Mouse (Mus musculus) cortical plate, adult 2 months (tissue): ENCODE data around the gene Ppp1r26.

Source experiments
- CTCF ChIP-seq: fragments of 200-500 bp; IDR thresholded peaks from 2 replicates; pipeline ENCODE4 v1.5.1; 2011; ENCODE audit warnings: mild to moderate bottlenecking, control low read depth, low read length; ENCODE audit not compliant: insufficient read depth; ENCODE audit errors: extremely low read depth
- POLR2A ChIP-seq: fragments of 200-500 bp; IDR thresholded peaks from 2 replicates; pipeline ENCODE4 v1.6.1; 2011; ENCODE audit warnings: mild to moderate bottlenecking, low read length, control low read depth; ENCODE audit not compliant: insufficient read depth; ENCODE audit errors: extremely low read depth

- TF ChIP-seq CTCF (peak; percentile 87), POLR2A (no peak)
Measured at GRCm38 (mm10) chr2:28419898-28420297, 26.7 kb upstream of the Ppp1r26 start.
